Mouse (Mus musculus): Measurements from ENCODE around the gene Cela1. TPM values are rescaled to one million over a fixed set of nuclear protein-coding genes. Genes with fewer than 3 reads are reported as not detected.

The Cela1 gene
- polyA plus RNA-seq, 1 experiment from 2014 or later: 1.2 TPM

GRCm38 (mm10) chr15:100627287-100627686, 60.4 kb downstream of the Cela1 start:
- Histone ChIP-seq H3K27me3 (replicated peaks) (no peaks in the 10 kb centered on the region), H3K9me3 (no peaks in the 10 kb centered on the region), H3K4me1 (peaks cover 6% of the 10 kb centered on the region; the same call in 1 of the 2 replicates), H3K4me3 (no peak overlapping the region), H3K4me2 (no peak overlapping the region), H3K36me3 (replicated peaks) (no peaks in the 10 kb centered on the region), H3K27ac (no peak overlapping the region), H3K9ac (no peak overlapping the region)
- no peak for ATAC-seq (replicated peaks)
- 16% methylated on average over 10 of the region's 10 CpGs for WGBS

GRCm38 (mm10) chr15:100624435-100624834, 63.3 kb downstream of the Cela1 start:
- Histone ChIP-seq H3K36me3 (replicated peaks) (peaks cover 10% of the 10 kb centered on the region; the same call in 1 of the 2 replicates), H3K4me1 (peaks cover 6% of the 10 kb centered on the region; the same call in 1 of the 2 replicates), H3K9ac (no peak overlapping the region), H3K4me2 (no peak overlapping the region), H3K27ac (no peak overlapping the region), H3K4me3 (no peak overlapping the region), H3K27me3 (replicated peaks) (no peaks in the 10 kb centered on the region), H3K9me3 (no peaks in the 10 kb centered on the region)
- 85% methylated on average over 3 of the region's 3 CpGs for WGBS
- ATAC-seq (replicated peaks): no peak

Small RNAs within 50 kb of the gene (microRNA-seq; reads per million reads assigned to microRNA genes)
- not detected for gene Mir6961

Other genes with a start within 250 kb of the Cela1 start
- 57.0 and 59.5 TPM in 2 replicates for gene Letmd1, start 218.9 kb downstream of the Cela1 start, polyA plus RNA-seq (2015; fragmentation: Nextera tagmentation; extraction: Ambion mirVana)
- gene Csrnp2, start 192.4 kb downstream of the Cela1 start, polyA plus RNA-seq (2015; fragmentation: Nextera tagmentation; extraction: Ambion mirVana): 53.5 and 55.7 TPM in 2 replicates
- 40.2 and 42.8 TPM in 2 replicates for gene Tfcp2, start 135.9 kb downstream of the Cela1 start, polyA plus RNA-seq (2015; fragmentation: Nextera tagmentation; extraction: Ambion mirVana)
- gene Pou6f1, start 87.9 kb downstream of the Cela1 start, polyA plus RNA-seq (2015; fragmentation: Nextera tagmentation; extraction: Ambion mirVana): 43.0 and 43.4 TPM in 2 replicates
- 127 and 130 TPM in 2 replicates for gene Dazap2, start 72.6 kb downstream of the Cela1 start, polyA plus RNA-seq (2015; fragmentation: Nextera tagmentation; extraction: Ambion mirVana)
- 4.0 and 4.9 TPM in 2 replicates for gene Smagp, start 51.0 kb downstream of the Cela1 start, polyA plus RNA-seq (2015; fragmentation: Nextera tagmentation; extraction: Ambion mirVana)
- 0.96 and 1.0 TPM in 2 replicates for gene Bin2, start 18.4 kb downstream of the Cela1 start, polyA plus RNA-seq (2015; fragmentation: Nextera tagmentation; extraction: Ambion mirVana)
- 0.11 and 0.22 TPM in 2 replicates for gene Galnt6, start 41.5 kb upstream of the Cela1 start, polyA plus RNA-seq (2015; fragmentation: Nextera tagmentation; extraction: Ambion mirVana)
- gene Slc4a8, start 73.8 kb upstream of the Cela1 start, polyA plus RNA-seq (2015; fragmentation: Nextera tagmentation; extraction: Ambion mirVana): 28.7 and 33.0 TPM in 2 replicates
- 20.0 and 22.7 TPM in 2 replicates for gene Scn8a, start 181.9 kb upstream of the Cela1 start, polyA plus RNA-seq (2015; fragmentation: Nextera tagmentation; extraction: Ambion mirVana)

Measured in midbrain, embryonic 15.5 days (tissue).